Mouse (Mus musculus) intestine, embryonic 15.5 days (tissue): ENCODE data around the gene Nubp2. TPM values are rescaled to one million over a fixed set of nuclear protein-coding genes. Genes with fewer than 3 reads are reported as not detected.

Source experiments
- ATAC-seq: fragments of 200-750 bp; cut with Nextera tagmentation; 2 replicates; pipeline ENCODE4 v1.8.0; 2017; ENCODE audit warnings: moderate TSS enrichment, moderate library complexity
- H3K27ac ChIP-seq: fragments of 300-500 bp; sonication (generic); 2 replicates; pipeline ENCODE4 v1.5.1; 2015; ENCODE audit warnings: mild to moderate bottlenecking, inconsistent platforms
- H3K27me3 ChIP-seq: fragments of 300-500 bp; sonication (generic); replicated peaks from 2 replicates; pipeline ENCODE4 v1.6.1; 2015; ENCODE audit warnings: inconsistent platforms
- H3K36me3 ChIP-seq: fragments of 300-500 bp; sonication (generic); 2 replicates; pipeline ENCODE4 v1.6.1; 2015; ENCODE audit warnings: inconsistent platforms
- H3K4me1 ChIP-seq: fragments of 300-500 bp; sonication (generic); replicated peaks from 2 replicates; pipeline ENCODE4 v1.6.1; 2015; ENCODE audit warnings: inconsistent platforms
- H3K4me2 ChIP-seq: fragments of 300-500 bp; sonication (generic); replicated peaks from 2 replicates; pipeline ENCODE4 v1.6.1; 2015; ENCODE audit warnings: mild to moderate bottlenecking, inconsistent platforms
- H3K4me3 ChIP-seq: fragments of 300-500 bp; sonication (generic); replicated peaks from 2 replicates; pipeline ENCODE4 v1.5.1; 2015; ENCODE audit warnings: inconsistent platforms
- H3K9ac ChIP-seq: fragments of 300-500 bp; sonication (generic); 2 replicates; pipeline ENCODE4 v1.6.1; 2015; ENCODE audit warnings: inconsistent platforms
- H3K9me3 ChIP-seq: fragments of 300-500 bp; sonication (generic); 2 replicates; pipeline ENCODE4 v1.6.1; 2016; ENCODE audit warnings: inconsistent platforms
- WGBS: fragments of 180-500 bp; shearing (Covaris S2); methylation state at CpG from one replicate; pipeline ENCODE4 v1.1.7; 2015; 5-methylcytosine and 5-hydroxymethylcytosine counted together
- polyA plus RNA-seq: library from polyadenylated mRNA; unstranded; fragments of >200 nt; fragmentation: Nextera tagmentation; extraction: Ambion mirVana; gene quantifications from 2 replicates; pipeline ENCODE4 v1.2.1, GENCODE M21; 2015

The Nubp2 gene
- polyA plus RNA-seq, 1 experiment from 2014 or later, result 51.5 TPM

GRCm38 (mm10) chr17:24855838-24856464 is 30.2 kb downstream of the Nubp2 start:
- Histone ChIP-seq H3K4me2 (no peak overlapping the region), H3K27me3 (no peaks in the 10 kb centered on the region), H3K4me3 (no peak overlapping the region), H3K27ac (no peak overlapping the region), H3K36me3 (peaks cover 8% of the 10 kb centered on the region; the same call in 1 of the 2 replicates), H3K9ac (no peak overlapping the region), H3K4me1 (peaks cover 4% of the 10 kb centered on the region; the same call in 1 of the 2 replicates), H3K9me3 (no peaks in the 10 kb centered on the region)
- WGBS, result 82% methylated on average over 3 of the region's 3 CpGs
- ATAC-seq, result no peak

- no peaks in the 10 kb centered on the region for H3K27me3 ChIP-seq
- 79% methylated on average over 10 of the region's 10 CpGs for WGBS
- peak overlapping the region; percentile 86 for H3K4me2 ChIP-seq
- H3K9ac ChIP-seq, result 0 out of 2 replicates have a peak overlapping the region, but pooled peaks have one; percentile 2
- no peak overlapping the region for H3K27ac ChIP-seq
- H3K4me1 ChIP-seq, result peaks cover 12% of the 10 kb centered on the region
- peak overlapping the region; percentile 90 for H3K4me3 ChIP-seq
- no peak for ATAC-seq
- peaks cover 8% of the 10 kb centered on the region; the same call in 1 of the 2 replicates for H3K36me3 ChIP-seq
- no peaks in the 10 kb centered on the region for H3K9me3 ChIP-seq
Measured at GRCm38 (mm10) chr17:24851381-24852125, 34.6 kb downstream of the Nubp2 start.

- Histone ChIP-seq H3K4me1 (peaks cover 12% of the 10 kb centered on the region), H3K9me3 (no peaks in the 10 kb centered on the region), H3K27me3 (no peaks in the 10 kb centered on the region), H3K4me3 (peak overlapping the region; percentile 90), H3K36me3 (peaks cover 8% of the 10 kb centered on the region; the same call in 1 of the 2 replicates), H3K4me2 (peak overlapping the region; percentile 86), H3K9ac (peak overlapping the region; percentile 68), H3K27ac (no peak overlapping the region)
- no peak for ATAC-seq
- WGBS, result 1% methylated on average over 20 of the region's 20 CpGs
Measured at GRCm38 (mm10) chr17:24850773-24851127, 35.4 kb downstream of the Nubp2 start.

GRCm38 (mm10) chr17:24850065-24850772 is 35.9 kb downstream of the Nubp2 start, which contains the start of gene Fahd1:
TSS of gene Fahd1 (minus strand) at chr17:24850364.
- Histone ChIP-seq H3K4me1 (peaks cover 12% of the 10 kb centered on the region), H3K27me3 (no peaks in the 10 kb centered on the region), H3K27ac (peak within 1 kb of the TSS; percentile 95), H3K9me3 (no peaks in the 10 kb centered on the region), H3K4me3 (peak within 1 kb of the TSS; percentile 90), H3K36me3 (peaks cover 8% of the 10 kb centered on the region; the same call in 1 of the 2 replicates), H3K4me2 (peak within 1 kb of the TSS; percentile 86), H3K9ac (peak within 1 kb of the TSS; percentile 73)
- peak; percentile 98 for ATAC-seq
- under 1% methylated on average over 58 of the region's 58 CpGs for WGBS

- H3K9me3 ChIP-seq, result no peaks in the 10 kb centered on the region
- H3K4me3 ChIP-seq, result peak overlapping the region; percentile 90
- under 1% methylated on average over 21 of the region's 21 CpGs for WGBS
- H3K27me3 ChIP-seq, result no peaks in the 10 kb centered on the region
- H3K9ac ChIP-seq, result peak overlapping the region; percentile 73
- peaks cover 8% of the 10 kb centered on the region; the same call in 1 of the 2 replicates for H3K36me3 ChIP-seq
- peaks cover 12% of the 10 kb centered on the region for H3K4me1 ChIP-seq
- peak overlapping the region; percentile 86 for H3K4me2 ChIP-seq
- ATAC-seq, result peak; percentile 60
- peak overlapping the region; percentile 95 for H3K27ac ChIP-seq
Measured at GRCm38 (mm10) chr17:24849733-24850064, 36.5 kb downstream of the Nubp2 start.

- Histone ChIP-seq H3K4me3 (peak overlapping the region; percentile 90), H3K36me3 (peaks cover 5% of the 10 kb centered on the region; the same call in 1 of the 2 replicates), H3K9ac (no peak overlapping the region), H3K27me3 (no peaks in the 10 kb centered on the region), H3K4me1 (peaks cover 12% of the 10 kb centered on the region), H3K27ac (peak overlapping the region; percentile 51), H3K9me3 (no peaks in the 10 kb centered on the region), H3K4me2 (peak overlapping the region; percentile 86)
- no peak; the same call in 1 of the 2 replicates for ATAC-seq
Measured at GRCm38 (mm10) chr17:24848600-24849031, 37.5 kb downstream of the Nubp2 start.

GRCm38 (mm10) chr17:24847386-24847785 is 38.8 kb downstream of the Nubp2 start:
- peaks cover 12% of the 10 kb centered on the region for H3K4me1 ChIP-seq
- no peak overlapping the region for H3K27ac ChIP-seq
- H3K9ac ChIP-seq, result no peak overlapping the region
- no peak for ATAC-seq
- no peaks in the 10 kb centered on the region for H3K36me3 ChIP-seq
- no peak overlapping the region for H3K4me2 ChIP-seq
- no peaks in the 10 kb centered on the region for H3K27me3 ChIP-seq
- WGBS, result 89% methylated on average over 1 of the region's 1 CpGs
- no peaks in the 10 kb centered on the region for H3K9me3 ChIP-seq
- no peak overlapping the region for H3K4me3 ChIP-seq

GRCm38 (mm10) chr17:24844525-24844924 is 41.6 kb downstream of the Nubp2 start:
- WGBS, result 35% methylated on average over 9 of the region's 9 CpGs
- ATAC-seq, result peak; percentile 80
- Histone ChIP-seq H3K4me3 (no peak overlapping the region), H3K9ac (no peak overlapping the region), H3K36me3 (no peaks in the 10 kb centered on the region), H3K4me2 (peak overlapping the region; percentile 1; the same call in 1 of the 2 replicates), H3K9me3 (no peaks in the 10 kb centered on the region), H3K4me1 (peaks cover 5% of the 10 kb centered on the region), H3K27me3 (0 out of 2 replicates have a peak, but pooled peaks cover 3% of the 10 kb centered on the region), H3K27ac (peak overlapping the region; percentile 78)

- H3K9me3 ChIP-seq, result no peaks in the 10 kb centered on the region
- H3K36me3 ChIP-seq, result no peaks in the 10 kb centered on the region
- 0 out of 2 replicates have a peak, but pooled peaks cover 3% of the 10 kb centered on the region for H3K27me3 ChIP-seq
- no peaks in the 10 kb centered on the region; the same call in 1 of the 2 replicates for H3K4me1 ChIP-seq
- no peak overlapping the region for H3K27ac ChIP-seq
- no peak for ATAC-seq
- H3K9ac ChIP-seq, result no peak overlapping the region
- WGBS, result 51% methylated on average over 2 of the region's 2 CpGs
- no peak overlapping the region for H3K4me2 ChIP-seq
- H3K4me3 ChIP-seq, result no peak overlapping the region
Measured at GRCm38 (mm10) chr17:24842631-24843030, 43.5 kb downstream of the Nubp2 start.

GRCm38 (mm10) chr17:24841133-24841532 is 45.0 kb downstream of the Nubp2 start:
- H3K27me3 ChIP-seq, result 0 out of 2 replicates have a peak, but pooled peaks cover 3% of the 10 kb centered on the region
- H3K9me3 ChIP-seq, result no peaks in the 10 kb centered on the region
- no peaks in the 10 kb centered on the region for H3K36me3 ChIP-seq
- ATAC-seq, result 0 out of 2 replicates have a peak, but pooled peaks have one; percentile 32
- no peak overlapping the region for H3K9ac ChIP-seq
- H3K4me1 ChIP-seq, result no peaks in the 10 kb centered on the region; the same call in 1 of the 2 replicates
- no peak overlapping the region for H3K4me3 ChIP-seq
- H3K27ac ChIP-seq, result no peak overlapping the region
- no peak overlapping the region for H3K4me2 ChIP-seq
- 46% methylated on average over 4 of the region's 4 CpGs for WGBS

GRCm38 (mm10) chr17:24840341-24840740 is 45.8 kb downstream of the Nubp2 start:
- no peak for ATAC-seq
- Histone ChIP-seq H3K9me3 (no peaks in the 10 kb centered on the region), H3K27ac (no peak overlapping the region), H3K4me1 (no peaks in the 10 kb centered on the region; the same call in 1 of the 2 replicates), H3K4me3 (no peak overlapping the region), H3K9ac (no peak overlapping the region), H3K4me2 (no peak overlapping the region), H3K36me3 (no peaks in the 10 kb centered on the region), H3K27me3 (0 out of 2 replicates have a peak, but pooled peaks cover 3% of the 10 kb centered on the region)
- 45% methylated on average over 5 of the region's 5 CpGs for WGBS

GRCm38 (mm10) chr17:24839842-24840241 is 46.3 kb downstream of the Nubp2 start, which contains the start of gene Hagh:
TSS of gene Hagh (plus strand) at chr17:24840143.
- Histone ChIP-seq H3K9me3 (no peaks in the 10 kb centered on the region), H3K4me3 (no peak within 1 kb of the TSS), H3K27ac (no peak within 1 kb of the TSS), H3K9ac (no peak within 1 kb of the TSS), H3K36me3 (no peaks in the 10 kb centered on the region), H3K4me2 (no peak within 1 kb of the TSS), H3K27me3 (0 out of 2 replicates have a peak, but pooled peaks cover 3% of the 10 kb centered on the region), H3K4me1 (no peaks in the 10 kb centered on the region)
- ATAC-seq, result no peak
- WGBS, result 58% methylated on average over 8 of the region's 8 CpGs
